Mouse (Mus musculus) skeletal muscle tissue, adult 2 months (tissue): Measurements from ENCODE around the gene Manba.

Experiments used
- DNase-seq: peaks from one replicate; pipeline ENCODE4 v3.0.0-alpha.2; 2012; ENCODE audit warnings: low read depth, low spot score

Gene Manba

DNA sequence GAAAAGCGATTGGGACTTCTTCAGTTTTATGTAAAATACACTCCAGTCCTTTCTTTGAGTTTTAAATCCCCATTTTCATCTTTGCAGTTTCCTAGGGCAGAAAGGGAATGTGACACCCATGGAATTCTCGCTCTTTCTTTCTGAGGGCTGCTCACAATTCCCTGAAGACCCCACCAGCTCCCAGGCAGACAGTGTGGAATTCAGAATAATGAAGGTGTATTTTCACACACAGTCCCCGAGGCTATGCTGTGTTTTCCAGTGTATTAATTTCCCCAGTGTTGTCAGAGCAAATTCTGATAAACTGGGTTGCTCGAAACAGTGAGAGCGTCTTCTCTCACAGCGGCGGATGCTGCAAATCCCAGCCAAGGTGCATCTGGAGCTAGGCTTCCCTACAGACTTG, 44.3 kb downstream of the Manba start:
- no peak for DNase-seq

- no peak for DNase-seq
These were observed 46.4 kb downstream of the Manba start for GRCm38 (mm10) chr3:135531762-135532161.

GRCm38 (mm10) chr3:135534103-135534502, 48.7 kb downstream of the Manba start:
- no peak for DNase-seq

GRCm38 (mm10) chr3:135546212-135546923, 61.0 kb downstream of the Manba start:
- no peak for DNase-seq

- DNase-seq = no peak
These were observed 61.9 kb downstream of the Manba start for GRCm38 (mm10) chr3:135547298-135547697.

GRCm38 (mm10) chr3:135552874-135553273, 67.5 kb downstream of the Manba start:
- DNase-seq = no peak

GRCm38 (mm10) chr3:135555192-135555591, 69.8 kb downstream of the Manba start:
- no peak for DNase-seq

- no peak for DNase-seq
These were observed 70.7 kb downstream of the Manba start for GRCm38 (mm10) chr3:135556052-135556587.

DNA sequence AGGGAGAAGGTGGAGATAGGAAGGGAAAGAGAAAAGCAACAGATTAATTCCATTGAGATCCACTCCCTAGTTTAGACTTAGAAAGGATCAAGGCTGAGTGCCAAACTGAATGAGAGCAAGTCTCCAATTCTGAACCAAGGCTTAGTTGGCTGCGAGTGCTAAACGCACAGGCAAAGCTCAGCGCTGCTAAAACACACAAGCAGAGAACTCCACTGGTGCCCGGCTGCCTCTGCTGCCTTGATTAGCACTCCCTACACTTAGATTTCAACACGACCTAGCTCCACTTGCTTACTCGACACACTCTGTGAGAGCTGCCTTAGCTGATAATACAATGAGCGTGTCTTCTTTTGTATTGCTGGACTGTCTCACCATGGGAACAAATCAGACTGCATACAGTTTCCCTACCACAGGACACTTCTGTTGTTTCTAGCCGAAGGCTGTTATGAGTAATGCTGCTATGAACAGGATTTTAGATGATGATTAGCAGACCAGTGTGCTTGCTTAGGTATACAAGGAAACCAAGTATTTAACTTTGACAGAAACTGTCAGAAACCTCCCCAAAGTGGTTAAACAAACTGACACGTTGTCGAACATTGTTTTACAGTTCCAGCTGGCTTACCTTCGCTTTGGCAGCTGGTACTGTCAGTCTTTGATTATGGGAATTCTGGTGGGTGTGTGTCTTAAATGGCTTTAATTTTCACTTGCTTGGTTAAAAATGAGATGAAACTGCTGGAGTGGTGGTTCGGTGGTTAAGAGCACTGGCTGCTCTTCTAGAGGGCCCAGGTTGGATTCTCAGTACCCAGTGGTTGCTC, 71.6 kb downstream of the Manba start:
- DNase-seq = peak; percentile 32

GRCm38 (mm10) chr3:135562036-135562435, 76.6 kb downstream of the Manba start:
- DNase-seq = no peak

DNA sequence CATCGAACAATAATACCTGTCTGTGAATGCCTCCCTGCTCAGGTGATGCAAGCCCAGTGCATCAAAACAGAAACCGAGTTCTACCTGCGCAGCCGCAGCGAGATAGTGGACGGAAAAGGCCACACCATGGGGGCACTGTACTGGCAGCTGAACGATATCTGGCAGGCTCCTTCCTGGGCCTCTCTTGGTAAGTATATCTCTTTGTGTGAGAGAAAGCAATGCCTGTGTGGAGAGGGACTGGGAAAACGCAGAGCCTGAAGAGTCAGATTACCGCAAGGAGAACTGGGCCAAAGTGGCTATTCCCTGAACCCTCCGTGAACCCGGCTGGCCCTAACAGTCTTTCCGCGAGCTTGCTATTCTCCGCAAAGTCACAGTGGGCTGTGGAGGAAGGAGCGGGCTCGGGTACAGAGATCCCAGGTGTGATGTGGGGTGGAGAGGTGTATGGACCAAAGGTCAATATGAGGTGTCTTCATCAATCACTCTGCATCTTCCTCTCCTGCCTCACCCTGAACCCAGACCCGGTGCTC, 77.8 kb downstream of the Manba start:
- DNase-seq = no peak

GRCm38 (mm10) chr3:135564706-135565105, 79.3 kb downstream of the Manba start:
- no peak for DNase-seq

DNA sequence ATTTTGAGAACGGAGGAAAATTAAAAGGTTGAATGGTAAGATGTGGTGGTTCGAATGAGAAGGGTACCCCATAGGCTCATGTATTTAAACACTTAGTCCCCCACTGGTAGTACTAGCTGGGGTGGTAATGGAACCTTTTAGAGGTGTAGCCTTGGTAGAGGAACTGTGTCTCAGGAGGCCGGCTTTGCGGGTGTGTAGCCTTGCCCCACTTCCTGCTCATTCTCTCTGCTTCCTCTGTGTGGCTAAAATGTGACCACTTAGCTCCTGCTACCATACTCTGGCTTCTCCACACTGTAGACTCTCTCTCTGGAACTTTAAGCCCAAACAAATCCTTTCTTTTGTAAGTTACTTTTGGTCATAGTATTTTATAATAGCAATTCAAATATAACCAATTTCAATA, 79.9 kb downstream of the Manba start:
- no peak for DNase-seq

GRCm38 (mm10) chr3:135567888-135568287, 82.5 kb downstream of the Manba start:
- DNase-seq = peak; percentile 36

DNA sequence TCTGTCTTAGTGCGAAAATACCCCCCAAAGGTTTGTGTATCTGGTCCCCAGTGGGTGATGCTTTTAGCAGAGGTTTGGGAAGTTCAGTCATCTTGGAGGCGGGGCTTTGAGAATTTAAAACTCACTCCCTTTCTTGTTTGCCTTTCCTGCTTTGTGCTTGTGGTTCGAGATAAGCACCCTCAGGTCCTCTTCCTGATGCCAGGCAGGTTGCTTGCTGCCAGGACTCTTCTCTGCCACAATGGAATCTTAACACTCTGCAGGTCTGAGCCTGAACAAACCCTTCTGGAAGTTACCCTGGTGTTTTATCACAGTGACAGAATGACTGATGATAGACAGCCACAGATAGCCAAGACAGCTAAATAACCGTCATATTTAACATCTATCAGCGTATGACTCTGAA, 83.2 kb downstream of the Manba start:
- DNase-seq = no peak

GRCm38 (mm10) chr3:135571540-135571939, 86.1 kb downstream of the Manba start:
- no peak for DNase-seq

DNA sequence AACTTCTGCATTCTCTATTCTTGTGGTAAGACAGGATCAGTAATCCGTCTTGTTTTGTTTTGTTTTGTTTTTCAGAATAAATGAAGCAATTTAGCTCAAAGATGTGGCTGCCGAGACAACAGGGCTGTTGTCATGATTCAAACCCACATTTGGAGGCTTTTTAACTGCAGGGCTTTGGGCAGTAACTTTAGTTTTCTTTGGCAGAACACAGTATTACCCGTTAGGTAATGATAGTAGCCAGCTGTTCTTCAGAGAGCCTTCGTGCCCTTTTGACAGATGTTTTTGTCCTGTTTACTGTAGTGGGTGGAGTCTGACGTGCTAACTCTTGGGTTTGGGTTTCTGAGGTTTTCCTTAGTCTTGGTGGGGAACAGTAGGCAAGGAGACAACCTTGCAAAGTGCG, 87.6 kb downstream of the Manba start:
- DNase-seq = peak; percentile 49

- no peak for DNase-seq
These were observed 89.7 kb downstream of the Manba start for GRCm38 (mm10) chr3:135575126-135575525.

GRCm38 (mm10) chr3:135578588-135579140, 93.3 kb downstream of the Manba start:
- no peak for DNase-seq

GRCm38 (mm10) chr3:135579179-135579578, 93.8 kb downstream of the Manba start:
- DNase-seq = no peak

DNA sequence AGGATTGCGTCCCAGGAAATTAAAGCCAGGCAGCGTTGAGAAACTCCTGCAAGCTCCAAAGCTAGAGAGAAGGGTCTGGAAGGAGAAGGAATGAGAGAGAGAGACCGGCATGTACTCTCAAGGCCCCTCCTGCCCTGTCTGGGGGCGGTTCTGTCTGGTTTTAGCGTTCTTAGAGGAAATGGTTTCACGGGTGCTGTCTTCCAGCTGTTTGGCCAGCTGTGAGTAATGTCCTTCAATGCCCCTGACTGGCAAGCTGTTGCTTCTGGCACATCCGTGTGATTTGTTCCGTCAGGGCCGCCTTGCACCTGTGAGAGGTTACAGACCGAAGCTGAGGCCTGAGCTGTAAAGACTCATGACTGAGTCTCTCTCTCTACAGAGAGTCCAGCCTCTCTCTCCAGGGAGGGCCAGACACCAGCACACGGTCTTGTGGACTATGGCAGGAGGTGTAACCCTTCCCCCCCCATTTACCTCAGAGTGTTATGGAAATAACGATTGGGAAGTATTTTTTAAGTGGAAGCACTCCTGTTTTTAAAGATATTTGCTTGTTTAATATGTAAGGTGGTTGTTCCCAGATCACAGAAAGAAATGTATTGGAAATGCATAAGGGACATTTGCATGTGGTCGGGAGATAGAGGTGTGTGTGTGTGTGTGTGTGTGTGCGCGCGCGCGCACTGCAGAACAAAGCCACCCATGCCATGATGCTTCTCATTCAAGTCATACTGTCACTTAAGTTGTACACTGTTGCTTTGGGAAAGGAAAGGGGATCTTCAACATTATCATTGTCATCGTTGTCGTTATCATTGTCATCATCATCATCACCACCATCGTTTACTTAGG, 95.2 kb downstream of the Manba start:
- DNase-seq = peak; percentile 55
